Mouse (Mus musculus) lung, postnatal 4 days (tissue): ENCODE data around the gene Exosc2.

Source experiments
- DNase-seq, 2 experiments: peaks; one replicate each; pipeline ENCODE4 v3.0.0; 2021

Exosc2 gene

GRCm38 (mm10) chr2:31730640-31731039 lies 60.1 kb downstream of the Exosc2 start:
- DNase-seq, result no peak
